Mouse (Mus musculus) C2C12 (cell line): ENCODE data around the gene Galnt12.

ENCODE experiments used
- CTCF ChIP-seq: IDR thresholded peaks from one replicate; pipeline ENCODE4 v1.5.1; 2011; ENCODE audit not compliant: control insufficient read depth, insufficient read depth, insufficient read length
- MAX ChIP-seq: IDR thresholded peaks from one replicate; pipeline ENCODE4 v1.6.1; 2011; ENCODE audit warnings: mild to moderate bottlenecking, control low read depth

DNA sequence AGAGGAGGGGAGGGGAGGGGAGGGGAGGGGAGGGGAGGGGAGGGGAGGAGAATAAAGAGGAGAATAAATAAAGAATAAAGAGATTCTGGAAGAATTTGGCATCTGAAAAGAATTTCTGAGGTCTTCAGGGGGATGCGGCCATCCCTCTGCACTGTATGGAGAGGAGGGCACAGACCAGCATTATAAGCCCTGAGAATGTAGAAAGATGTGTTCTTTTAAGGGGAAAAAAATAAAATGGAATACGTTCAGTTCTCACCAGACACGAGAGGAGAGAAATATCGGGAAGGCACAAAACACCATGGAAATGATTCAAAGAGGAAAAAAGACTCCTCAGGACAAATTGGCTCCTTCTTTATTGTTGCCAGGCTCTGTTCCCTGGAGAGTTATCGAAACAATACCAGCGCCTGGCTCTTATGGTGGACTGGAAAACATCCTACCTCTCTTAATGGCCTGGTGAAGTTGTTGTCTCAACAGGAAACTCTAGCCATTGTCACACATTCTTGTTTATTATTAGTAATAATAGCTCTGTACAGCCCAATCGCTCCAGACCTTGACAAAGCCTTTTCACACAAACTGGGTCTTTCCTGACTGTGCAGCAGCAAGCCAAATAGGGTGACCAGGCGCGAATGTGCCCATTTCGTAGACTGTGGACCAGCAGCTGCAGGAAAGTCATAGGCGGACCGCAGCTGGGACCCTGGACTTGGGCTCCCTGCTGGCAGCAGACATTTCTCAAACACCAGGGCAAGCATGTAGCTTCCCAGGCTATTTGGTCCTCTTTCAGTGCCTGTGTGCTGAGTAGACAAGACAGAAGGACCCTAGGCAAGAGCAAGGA lies 70.3 kb downstream of the Galnt12 start:
- TF ChIP-seq CTCF (no peak), MAX (no peak)
